Mouse (Mus musculus): ENCODE measurements around the gene Elp5.

DNA sequence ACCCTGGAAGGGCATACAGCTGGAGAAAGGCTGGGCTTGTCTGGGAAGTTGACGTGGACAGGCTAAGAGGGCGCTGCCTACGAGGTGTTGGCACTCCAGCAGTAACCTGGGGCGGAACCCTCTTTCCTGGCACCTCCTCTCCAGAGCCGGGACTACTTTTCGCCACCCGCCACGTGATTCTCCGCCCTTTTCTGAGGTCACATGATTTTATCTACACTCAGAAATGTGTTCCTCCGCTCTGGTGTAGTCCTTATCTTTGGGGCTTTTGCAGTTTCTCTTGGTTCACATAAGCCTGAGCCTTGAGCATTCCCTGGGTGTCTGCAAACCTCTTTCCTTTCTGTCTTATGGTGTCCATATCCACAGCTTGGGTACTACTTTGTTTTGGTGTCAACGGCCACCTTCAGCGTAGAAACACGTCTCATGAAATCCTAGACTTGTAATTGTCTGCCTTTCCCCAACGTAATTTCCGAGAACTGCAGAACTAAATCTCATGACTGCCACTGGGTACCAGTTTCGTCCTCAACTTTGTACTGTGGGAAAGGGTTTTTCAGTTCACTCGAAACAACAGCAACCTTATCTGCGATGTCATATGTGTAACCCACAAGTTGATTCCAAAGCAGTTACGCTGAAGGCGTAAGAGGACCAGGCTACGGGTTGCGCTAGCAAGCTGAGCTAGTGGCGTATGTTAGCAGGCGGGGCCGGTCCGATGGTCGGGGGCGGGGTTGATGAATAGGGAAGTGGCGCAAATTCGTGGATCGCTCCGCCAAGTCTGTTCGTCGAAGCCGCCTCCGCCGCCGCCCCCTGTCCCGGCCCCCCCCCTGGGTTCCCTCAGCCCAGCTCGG is 8.8 kb upstream of the Elp5 start, which contains the start of gene Gabarap:
- TF ChIP-seq TAL1 (IDR thresholded peaks at IDR 0.05; ENCODE audit: low read length): no peak
- peak; percentile 77 for TF ChIP-seq GATA1 (IDR thresholded peaks at IDR 0.05; ENCODE audit: low read length)
